Mouse (Mus musculus) forebrain, embryonic 14.5 days (tissue): ENCODE results near the gene Kctd13. TPM values are rescaled to one million over a fixed set of nuclear protein-coding genes. Genes with fewer than 3 reads are reported as not detected.
A peak's percentile ranks its signal among the peaks of the same experiment; 100 is the strongest.

Source experiments
- ATAC-seq: fragments of 200-750 bp; cut with Nextera tagmentation; 2 replicates; pipeline ENCODE4 v1.8.0; 2017; ENCODE audit warnings: mild to moderate bottlenecking, moderate library complexity
- DNase-seq: peaks from one replicate; pipeline ENCODE4 v3.0.0-alpha.2; 2015; ENCODE audit warnings: low spot score
- H3K27ac ChIP-seq: fragments of 300-500 bp; sonication (generic); 2 replicates; pipeline ENCODE4 v1.5.1; 2014; ENCODE audit warnings: low read depth, mild to moderate bottlenecking, control low read depth, low read length, moderate library complexity
- H3K27me3 ChIP-seq: fragments of 300-500 bp; sonication (generic); replicated peaks from 2 replicates; pipeline ENCODE4 v1.6.1; 2014; ENCODE audit warnings: low read length, control low read depth, mixed read lengths; ENCODE audit not compliant: control insufficient read depth, insufficient read depth
- H3K36me3 ChIP-seq: fragments of 300-500 bp; sonication (generic); 2 replicates; pipeline ENCODE4 v1.6.1; 2014; ENCODE audit warnings: low read length, control low read depth; ENCODE audit not compliant: control insufficient read depth, insufficient read depth
- H3K4me1 ChIP-seq: fragments of 300-500 bp; sonication (generic); 2 replicates; pipeline ENCODE4 v1.6.1; 2014; ENCODE audit warnings: antibody characterized with exemption, low read length, control low read depth; ENCODE audit not compliant: control insufficient read depth, insufficient read depth
- H3K4me2 ChIP-seq: fragments of 300-500 bp; sonication (generic); 2 replicates; pipeline ENCODE4 v1.6.1; 2014; ENCODE audit warnings: mild to moderate bottlenecking, control low read depth, low read length
- H3K4me3 ChIP-seq: fragments of 300-500 bp; sonication (generic); 2 replicates; pipeline ENCODE4 v1.5.1; 2014; ENCODE audit warnings: low read depth, low read length, control low read depth
- H3K9ac ChIP-seq: fragments of 300-500 bp; sonication (generic); 2 replicates; pipeline ENCODE4 v1.6.1; 2014; ENCODE audit warnings: mild to moderate bottlenecking, low read length, control low read depth, moderate library complexity
- H3K9me3 ChIP-seq: fragments of 300-500 bp; sonication (generic); replicated peaks from 2 replicates; pipeline ENCODE4 v1.6.1; 2016; ENCODE audit warnings: low read length, control low read depth, mixed read lengths; ENCODE audit not compliant: control insufficient read depth
- WGBS: fragments of 180-500 bp; shearing (Covaris S2); extraction: QIAGEN DNeasy Blood & Tissue Kit; methylation state at CpG from one replicate; pipeline ENCODE4 v1.1.7; 2014; 5-methylcytosine and 5-hydroxymethylcytosine counted together
- polyA plus RNA-seq: library from polyadenylated mRNA; unstranded; fragments of >200 nt; fragmentation: Nextera tagmentation; extraction: Ambion mirVana; gene quantifications from 2 replicates; pipeline ENCODE4 v1.2.1, GENCODE M21; 2014

The Kctd13 gene
- polyA plus RNA-seq, 1 experiment from 2014 or later: 69.3 TPM

DNA sequence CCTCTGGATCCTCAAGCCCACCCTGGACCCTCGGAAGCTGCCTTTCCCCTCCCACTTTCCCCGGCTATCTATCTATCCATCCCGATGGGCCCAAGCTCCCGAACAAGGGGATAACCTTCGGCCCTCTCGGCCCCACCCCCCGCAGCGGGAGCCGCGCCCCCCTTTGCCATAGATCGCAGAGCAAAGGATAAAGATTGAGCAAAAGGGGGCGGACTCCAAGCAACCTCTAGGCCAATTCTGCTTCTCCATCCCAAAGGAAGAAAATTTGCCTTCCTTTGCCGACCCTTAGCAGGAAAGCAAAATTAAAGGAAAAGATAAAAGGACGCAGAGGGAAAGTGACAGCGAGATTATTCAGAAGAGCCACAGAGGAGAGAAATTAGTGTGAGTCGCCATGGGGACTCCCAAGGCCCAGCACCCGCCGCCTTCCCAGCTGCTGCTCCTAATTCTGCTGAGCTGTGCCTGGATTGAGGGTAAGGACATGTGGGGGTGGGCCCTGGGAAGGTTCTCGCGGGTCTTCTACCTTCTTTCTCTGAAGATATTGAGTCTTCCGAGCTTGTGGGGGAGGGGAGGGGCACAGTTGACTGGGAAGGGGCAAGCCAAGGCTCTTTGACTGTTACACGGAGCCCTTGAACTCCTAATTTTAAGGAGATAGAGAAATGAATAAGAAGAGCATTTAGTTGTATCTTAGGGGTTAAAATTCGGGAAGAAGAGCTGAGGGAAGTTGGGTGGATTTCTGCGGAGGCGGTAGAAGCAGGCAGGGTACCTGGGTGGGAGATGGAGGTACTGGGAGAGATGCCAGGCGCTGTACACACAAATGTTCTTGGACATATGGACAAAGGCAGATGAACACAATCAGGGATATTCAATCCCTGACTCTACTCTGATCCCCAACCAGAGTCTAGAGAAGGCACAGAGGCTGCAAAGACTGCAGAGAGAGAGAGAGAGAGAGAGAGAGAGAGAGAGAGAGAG lies 22.3 kb downstream of the Kctd13 start:
- WGBS: 5% methylated on average over 26 of the region's 26 CpGs
- H3K4me1 ChIP-seq: peaks cover 13% of the 10 kb centered on the region
- DNase-seq (peak; percentile 13), ATAC-seq (no peak; the same call in 1 of the 2 replicates)
- H3K9ac ChIP-seq: peak overlapping the region; percentile 80
- H3K27ac ChIP-seq: peak overlapping the region; percentile 83; the same call in 1 of the 2 replicates
- H3K4me2 ChIP-seq: peak overlapping the region; percentile 99
- H3K27me3 ChIP-seq: no peaks in the 10 kb centered on the region
- no peaks in the 10 kb centered on the region for H3K9me3 ChIP-seq
- H3K36me3 ChIP-seq: peaks cover 16% of the 10 kb centered on the region; the same call in 1 of the 2 replicates
- H3K4me3 ChIP-seq: peak overlapping the region; percentile 57

DNA sequence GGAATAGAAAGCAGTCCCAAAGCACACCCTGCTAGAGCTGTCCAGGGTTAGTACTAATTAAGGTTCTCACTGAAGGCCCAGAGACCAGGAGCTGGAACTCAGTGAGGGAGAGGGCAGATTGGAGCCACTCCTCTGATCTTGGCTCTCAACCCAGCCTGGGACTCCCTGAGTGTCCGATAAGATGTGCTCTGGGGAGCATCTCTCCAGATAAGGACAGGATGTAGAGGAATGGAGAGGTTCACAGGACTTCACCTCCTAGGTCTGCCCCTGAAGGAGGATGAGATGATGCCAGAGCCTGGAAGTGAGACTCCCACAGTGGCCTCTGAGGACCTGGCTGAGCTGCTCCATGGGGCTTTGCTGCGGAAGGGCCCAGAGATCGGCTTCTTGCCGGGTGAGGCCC lies 23.1 kb downstream of the Kctd13 start:
- 22% methylated on average over 4 of the region's 4 CpGs for WGBS
- H3K4me3 ChIP-seq: peak overlapping the region; percentile 57
- peak overlapping the region; percentile 99 for H3K4me2 ChIP-seq
- ATAC-seq: no peak
- DNase-seq: no peak
- no peaks in the 10 kb centered on the region for H3K27me3 ChIP-seq
- H3K9me3 ChIP-seq: no peaks in the 10 kb centered on the region
- H3K27ac ChIP-seq: no peak overlapping the region
- peaks cover 13% of the 10 kb centered on the region for H3K4me1 ChIP-seq
- H3K9ac ChIP-seq: peak overlapping the region; percentile 80
- H3K36me3 ChIP-seq: peaks cover 11% of the 10 kb centered on the region; the same call in 1 of the 2 replicates

DNA sequence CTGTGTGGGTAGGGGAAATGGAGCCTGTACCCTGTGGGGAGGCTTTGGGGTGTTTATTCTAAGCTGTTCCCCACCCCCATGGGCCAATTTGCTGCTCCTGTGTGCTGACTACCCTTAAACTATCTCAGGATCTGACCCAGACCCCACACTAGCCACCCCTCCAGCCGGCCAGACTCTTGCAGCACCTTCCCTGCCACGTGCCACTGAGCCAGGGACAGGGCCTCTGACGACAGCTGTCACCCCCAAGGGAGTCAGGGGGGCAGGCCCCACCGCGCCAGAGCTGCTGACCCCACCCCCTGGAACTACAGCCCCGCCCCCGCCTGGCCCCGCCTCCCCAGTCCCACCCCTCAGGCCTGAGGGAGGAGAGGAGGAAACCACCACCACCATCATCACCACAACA lies 24.0 kb downstream of the Kctd13 start:
- peaks cover 13% of the 10 kb centered on the region for H3K4me1 ChIP-seq
- 0 out of 2 replicates have a peak, but pooled peaks cover 5% of the 10 kb centered on the region for H3K36me3 ChIP-seq
- ATAC-seq (no peak), DNase-seq (no peak)
- H3K27ac ChIP-seq: no peak overlapping the region
- H3K27me3 ChIP-seq: no peaks in the 10 kb centered on the region
- H3K4me2 ChIP-seq: peak overlapping the region; percentile 99
- H3K9ac ChIP-seq: no peak overlapping the region
- H3K4me3 ChIP-seq: peak overlapping the region; percentile 57
- H3K9me3 ChIP-seq: no peaks in the 10 kb centered on the region
- WGBS: under 1% methylated on average over 8 of the region's 8 CpGs

DNA sequence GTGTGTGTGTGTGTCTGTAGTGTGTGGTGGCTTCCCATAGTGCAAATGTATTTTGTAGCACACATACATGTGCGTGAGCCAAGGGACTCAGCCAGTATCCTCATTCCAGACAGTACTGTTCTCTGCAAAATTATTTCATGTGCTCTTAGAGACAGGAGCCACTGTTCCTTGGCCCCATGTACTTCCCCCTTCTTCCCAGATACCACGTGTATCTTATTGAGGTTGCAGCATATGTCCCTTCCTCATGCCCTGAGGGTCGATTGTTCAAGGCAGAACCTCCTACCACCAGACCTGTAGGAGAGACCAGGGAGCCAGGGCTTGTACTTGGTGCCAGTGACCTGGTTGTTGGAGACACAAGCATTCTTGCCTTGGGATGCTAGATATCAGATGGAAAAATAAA lies 26.4 kb downstream of the Kctd13 start:
- no peak for ATAC-seq
- Histone ChIP-seq H3K4me2 (no peak overlapping the region), H3K27ac (no peak overlapping the region), H3K9ac (no peak overlapping the region), H3K9me3 (no peaks in the 10 kb centered on the region), H3K4me1 (peaks cover 11% of the 10 kb centered on the region), H3K27me3 (no peaks in the 10 kb centered on the region), H3K4me3 (no peak overlapping the region), H3K36me3 (peaks cover 14% of the 10 kb centered on the region; the same call in 1 of the 2 replicates)
- DNase-seq: no peak
- 60% methylated on average over 3 of the region's 3 CpGs for WGBS

DNA sequence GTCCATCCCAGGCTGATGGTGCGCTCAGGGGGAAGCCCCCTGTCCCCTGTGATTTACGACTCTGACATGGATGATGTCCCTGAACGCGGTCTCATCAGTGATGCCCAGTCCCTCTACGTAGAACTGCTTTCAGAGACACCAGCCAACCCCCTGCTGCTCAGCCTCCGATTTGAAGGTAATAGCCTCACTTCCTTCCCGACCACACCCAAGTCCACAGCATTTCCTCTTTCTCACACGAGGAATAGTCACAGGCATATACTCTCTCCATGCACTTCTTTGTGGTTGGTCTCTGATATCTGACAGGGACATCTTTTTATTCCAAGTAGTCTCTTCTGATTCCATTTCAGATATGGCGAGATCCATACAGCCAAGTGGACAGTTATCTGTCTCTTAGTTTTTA lies 31.1 kb downstream of the Kctd13 start:
- Histone ChIP-seq H3K27me3 (0 out of 2 replicates have a peak, but pooled peaks cover 9% of the 10 kb centered on the region), H3K4me3 (no peak overlapping the region), H3K36me3 (peaks cover 42% of the 10 kb centered on the region), H3K27ac (no peak overlapping the region), H3K4me2 (no peak overlapping the region), H3K9ac (no peak overlapping the region), H3K9me3 (no peaks in the 10 kb centered on the region), H3K4me1 (no peaks in the 10 kb centered on the region)
- ATAC-seq (no peak), DNase-seq (no peak)
- WGBS: 77% methylated on average over 9 of the region's 9 CpGs

DNA sequence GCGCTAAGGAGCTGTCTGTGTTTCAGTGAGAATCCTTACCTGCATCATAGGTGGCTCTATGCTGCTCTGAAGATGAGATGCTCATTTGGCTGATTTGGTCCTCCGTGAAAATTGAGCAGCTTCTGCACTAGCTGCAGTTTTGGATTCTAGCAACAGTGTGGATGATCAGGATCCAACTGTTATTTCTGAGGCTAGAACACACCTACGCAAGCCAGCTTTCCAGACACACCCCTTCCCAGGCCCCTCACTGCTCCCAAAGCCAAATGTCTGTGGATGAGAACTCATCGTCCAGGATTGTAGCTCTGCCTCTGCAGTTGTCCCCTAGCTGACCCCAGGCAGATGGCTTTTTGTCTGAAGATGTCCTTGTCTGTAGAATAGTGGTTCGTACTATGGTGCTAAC lies 32.4 kb downstream of the Kctd13 start:
- H3K4me2 ChIP-seq: no peak overlapping the region
- no peaks in the 10 kb centered on the region for H3K4me1 ChIP-seq
- H3K36me3 ChIP-seq: peaks cover 45% of the 10 kb centered on the region
- no peak overlapping the region for H3K27ac ChIP-seq
- 88% methylated on average over 5 of the region's 5 CpGs for WGBS
- DNase-seq (no peak), ATAC-seq (no peak)
- H3K9me3 ChIP-seq: no peaks in the 10 kb centered on the region
- H3K9ac ChIP-seq: no peak overlapping the region
- H3K27me3 ChIP-seq: 0 out of 2 replicates have a peak, but pooled peaks cover 9% of the 10 kb centered on the region
- no peak overlapping the region for H3K4me3 ChIP-seq

DNA sequence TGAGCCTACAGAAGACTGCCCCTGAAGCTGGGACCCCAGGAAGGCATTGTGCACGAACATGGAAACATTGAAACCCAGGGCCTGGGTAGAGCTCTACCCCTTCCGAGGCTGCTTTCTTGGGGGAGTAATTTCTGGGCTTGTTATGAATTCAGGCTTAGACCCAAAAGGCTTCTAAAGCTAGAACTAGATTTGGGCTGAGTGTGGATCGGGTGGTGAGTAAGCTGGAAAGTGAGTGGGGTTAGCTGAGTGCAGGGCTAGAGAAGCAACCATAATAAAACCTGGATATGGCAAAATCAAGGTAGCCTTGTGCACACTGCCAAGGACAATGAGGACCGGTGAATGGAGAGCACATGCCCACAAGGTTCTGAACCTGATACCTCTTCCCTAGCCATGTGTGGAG lies 33.3 kb downstream of the Kctd13 start:
- WGBS: 94% methylated on average over 4 of the region's 4 CpGs
- no peak overlapping the region for H3K27ac ChIP-seq
- 0 out of 2 replicates have a peak, but pooled peaks cover 9% of the 10 kb centered on the region for H3K27me3 ChIP-seq
- no peak overlapping the region for H3K4me3 ChIP-seq
- no peak for DNase-seq
- H3K4me1 ChIP-seq: no peaks in the 10 kb centered on the region
- H3K9ac ChIP-seq: no peak overlapping the region
- H3K36me3 ChIP-seq: peaks cover 45% of the 10 kb centered on the region
- H3K9me3 ChIP-seq: no peaks in the 10 kb centered on the region
- H3K4me2 ChIP-seq: no peak overlapping the region
- no peak for ATAC-seq

DNA sequence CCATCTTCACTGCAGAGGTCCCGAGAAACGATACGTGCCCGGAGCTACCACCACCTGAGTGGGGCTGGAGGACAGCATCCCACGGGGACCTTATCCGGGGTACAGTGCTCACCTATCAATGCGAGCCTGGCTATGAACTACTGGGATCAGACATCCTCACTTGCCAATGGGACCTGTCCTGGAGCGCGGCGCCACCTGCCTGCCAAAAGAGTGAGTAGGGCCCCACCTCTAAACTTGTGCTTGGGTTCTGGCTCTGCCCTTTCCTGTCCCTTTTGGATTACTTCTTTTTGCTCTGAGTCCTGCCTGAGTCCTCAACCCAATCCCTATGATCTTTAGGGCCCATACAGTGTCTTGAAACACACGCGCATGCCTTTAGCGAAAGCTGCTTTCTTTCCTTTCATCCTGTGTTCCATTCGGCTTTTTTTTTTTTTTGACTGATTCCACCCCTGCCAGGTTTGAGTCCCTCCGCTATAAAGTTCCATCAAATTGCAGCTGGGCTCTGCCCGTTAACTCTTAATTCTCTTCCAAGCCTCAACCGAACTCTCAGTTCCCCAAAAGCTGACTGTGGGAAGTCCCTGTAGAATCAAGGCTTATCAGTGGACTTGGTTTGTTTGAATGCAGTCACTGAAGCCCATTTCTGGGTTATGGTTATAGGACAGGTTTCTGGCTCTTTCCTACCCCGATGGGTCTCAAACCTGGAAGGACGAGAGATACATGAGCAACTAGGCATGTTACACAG lies 35.0 kb downstream of the Kctd13 start:
- ATAC-seq: no peak
- Histone ChIP-seq H3K27me3 (0 out of 2 replicates have a peak, but pooled peaks cover 9% of the 10 kb centered on the region), H3K4me3 (no peak overlapping the region), H3K27ac (no peak overlapping the region), H3K36me3 (peaks cover 56% of the 10 kb centered on the region), H3K9me3 (no peaks in the 10 kb centered on the region), H3K4me2 (no peak overlapping the region), H3K9ac (no peak overlapping the region), H3K4me1 (no peaks in the 10 kb centered on the region)
- DNase-seq: peak; percentile 30
- WGBS: 27% methylated on average over 19 of the region's 19 CpGs
